17 mouse cellular contexts compared by ENCODE assay signal in genomic region chr1:157501352-157501945, GRCm38 (mm10). TPM values are rescaled to one million over a fixed set of nuclear protein-coding genes. Genes with fewer than 3 reads are reported as not detected.
A peak's percentile ranks its signal among the peaks of the same experiment; 100 is the strongest.
DNase-seq lines count a peak whose midpoint lies in the region; ATAC-seq and TF ChIP-seq lines count a peak whose summit lies in the region.
"Had no signal": no experiment of that assay in that cellular context is flagged by ENCODE, and none has a peak within 500 bp of the region (broad histone marks: within the 10 kb centered on the region; RNA-seq: fewer than 3 reads in every experiment).

No protein-coding gene starts in this region.

- H3K27ac ChIP-seq in forebrain, postnatal 0 days (ENCODE audit: low read depth, low read length), result no peak overlapping the region
- no peak overlapping the region for H3K27ac ChIP-seq in forebrain, embryonic 10.5 days
- H3K27ac ChIP-seq in midbrain, embryonic 13.5 days, result no peak overlapping the region
- H3K27ac ChIP-seq in midbrain, embryonic 11.5 days (ENCODE audit: low read depth, low read length), result no peak overlapping the region
- no peak overlapping the region for H3K27ac ChIP-seq in midbrain, embryonic 16.5 days (ENCODE audit: low read length)
- H3K27ac ChIP-seq: embryonic facial prominence, embryonic 13.5 days; forebrain, embryonic 13.5 days; gastrocnemius, adult 2 months had no signal

- ATAC-seq in forebrain, postnatal 0 days, result peak; percentile 40; the same call in 1 of the 2 replicates
- peak; percentile 34; the same call in 1 of the 2 replicates for ATAC-seq in midbrain, embryonic 13.5 days
- no peak for ATAC-seq in midbrain, embryonic 11.5 days (ENCODE audit: low FRiP score)
- 0 out of 2 replicates have a peak, but pooled peaks have one; percentile 39 for ATAC-seq in midbrain, embryonic 16.5 days
- ATAC-seq: forebrain, embryonic 13.5 days had no signal

- TF ChIP-seq POLR2A in brain, embryonic 14.5 days (IDR thresholded peaks at IDR 0.05; ENCODE audit: borderline replicate concordance, extremely low read depth, insufficient read depth, insufficient read length, poor library complexity, severe bottlenecking), result no peak

- no peak overlapping the region for H3K9ac ChIP-seq in forebrain, postnatal 0 days
- no peak overlapping the region for H3K9ac ChIP-seq in midbrain, embryonic 13.5 days (replicated peaks)
- H3K9ac ChIP-seq in midbrain, embryonic 11.5 days (ENCODE audit: low read length), result no peak overlapping the region
- no peak overlapping the region for H3K9ac ChIP-seq in midbrain, embryonic 16.5 days (ENCODE audit: low read depth, low read length)
- H3K9ac ChIP-seq: embryonic facial prominence, embryonic 13.5 days; forebrain, embryonic 13.5 days; heart, embryonic 12.5 days had no signal

- no peak overlapping the region for H3K4me2 ChIP-seq in forebrain, postnatal 0 days (ENCODE audit: low read depth)
- H3K4me2 ChIP-seq in midbrain, embryonic 13.5 days (replicated peaks), result no peak overlapping the region
- no peak overlapping the region for H3K4me2 ChIP-seq in midbrain, embryonic 11.5 days
- H3K4me2 ChIP-seq in midbrain, embryonic 16.5 days (ENCODE audit: low read length), result no peak overlapping the region
- H3K4me2 ChIP-seq: embryonic facial prominence, embryonic 13.5 days; forebrain, embryonic 13.5 days; heart, embryonic 12.5 days had no signal

- DNase-seq in forebrain, postnatal 0 days, result no peak
- DNase-seq in forebrain, embryonic 10.5 days (ENCODE audit: extremely low spot score, low spot score), result no peak
- no peak for DNase-seq in midbrain, embryonic 11.5 days (ENCODE audit: low spot score, missing footprints)
- peak; percentile 37 for DNase-seq in brain, embryonic 14.5 days (ENCODE audit: low read depth)
- DNase-seq in layer of hippocampus, adult 9-11 months, result no peak
- no peak for DNase-seq in B cell, adult 2 months
- DNase-seq: adrenal gland, postnatal 10 days; cerebellum, adult 11-12 months; cerebellum, adult 9-10 months; cerebellum, postnatal 25 days; gastrocnemius, adult 2 months; gastrocnemius, postnatal 25 days had no signal

- H3K4me1 ChIP-seq in forebrain, postnatal 0 days (ENCODE audit: insufficient read depth), result no peaks in the 10 kb centered on the region
- H3K4me1 ChIP-seq in forebrain, embryonic 10.5 days, result peaks cover 5% of the 10 kb centered on the region; the same call in 1 of the 2 replicates
- H3K4me1 ChIP-seq in midbrain, embryonic 13.5 days (replicated peaks), result 0 out of 2 replicates have a peak, but pooled peaks cover 4% of the 10 kb centered on the region
- H3K4me1 ChIP-seq in midbrain, embryonic 11.5 days (ENCODE audit: control insufficient read depth, insufficient read depth, low read length), result no peaks in the 10 kb centered on the region
- no peaks in the 10 kb centered on the region for H3K4me1 ChIP-seq in midbrain, embryonic 16.5 days (ENCODE audit: control insufficient read depth, insufficient read depth, low read length)
- H3K4me1 ChIP-seq: heart, embryonic 12.5 days had no signal

- H3K36me3 ChIP-seq in forebrain, postnatal 0 days (ENCODE audit: insufficient read depth), result no peaks in the 10 kb centered on the region
- H3K36me3 ChIP-seq in forebrain, embryonic 10.5 days (replicated peaks), result no peaks in the 10 kb centered on the region
- no peaks in the 10 kb centered on the region for H3K36me3 ChIP-seq in midbrain, embryonic 13.5 days
- no peaks in the 10 kb centered on the region for H3K36me3 ChIP-seq in midbrain, embryonic 11.5 days (ENCODE audit: control insufficient read depth, insufficient read depth, low read length)
- H3K36me3 ChIP-seq in midbrain, embryonic 16.5 days (ENCODE audit: control insufficient read depth, insufficient read depth, low read length), result no peaks in the 10 kb centered on the region
- H3K36me3 ChIP-seq: embryonic facial prominence, embryonic 13.5 days; heart, embryonic 12.5 days had no signal

- H3K4me3 ChIP-seq in forebrain, postnatal 0 days (ENCODE audit: low read depth, low read length), result no peak overlapping the region
- no peak overlapping the region for H3K4me3 ChIP-seq in forebrain, embryonic 10.5 days
- H3K4me3 ChIP-seq in midbrain, embryonic 13.5 days (replicated peaks), result no peak overlapping the region
- no peak overlapping the region for H3K4me3 ChIP-seq in midbrain, embryonic 11.5 days (ENCODE audit: low read depth, low read length)
- no peak overlapping the region for H3K4me3 ChIP-seq in midbrain, embryonic 16.5 days (ENCODE audit: low read depth, low read length)
- H3K4me3 ChIP-seq: embryonic facial prominence, embryonic 13.5 days; forebrain, embryonic 13.5 days; gastrocnemius, adult 2 months; heart, embryonic 12.5 days had no signal

- 79% methylated on average over 6 of the region's 6 CpGs for WGBS in forebrain, postnatal 0 days
- WGBS in forebrain, embryonic 10.5 days, result 93% methylated on average over 6 of the region's 6 CpGs
- WGBS in midbrain, embryonic 13.5 days, result 89% methylated on average over 6 of the region's 6 CpGs
- 98% methylated on average over 6 of the region's 6 CpGs for WGBS in midbrain, embryonic 11.5 days
- 79% methylated on average over 6 of the region's 6 CpGs for WGBS in midbrain, embryonic 16.5 days

- no peak for TF ChIP-seq CTCF in forebrain, postnatal 0 days (IDR thresholded peaks at IDR 0.05; ENCODE audit: low read depth)
- TF ChIP-seq CTCF in brain, embryonic 14.5 days (IDR thresholded peaks at IDR 0.05; ENCODE audit: borderline replicate concordance, extremely low read depth, insufficient read depth, insufficient read length), result no peak

- H3K27me3 ChIP-seq in forebrain, postnatal 0 days (ENCODE audit: insufficient read depth, low read length), result no peaks in the 10 kb centered on the region
- H3K27me3 ChIP-seq in forebrain, embryonic 10.5 days (ENCODE audit: poor library complexity, severe bottlenecking), result no peaks in the 10 kb centered on the region
- H3K27me3 ChIP-seq in midbrain, embryonic 13.5 days, result no peaks in the 10 kb centered on the region
- H3K27me3 ChIP-seq in midbrain, embryonic 11.5 days (ENCODE audit: control insufficient read depth, insufficient read depth, low read length), result no peaks in the 10 kb centered on the region
- no peaks in the 10 kb centered on the region for H3K27me3 ChIP-seq in midbrain, embryonic 16.5 days (ENCODE audit: control insufficient read depth, insufficient read depth, low read depth, low read length)
- H3K27me3 ChIP-seq: embryonic facial prominence, embryonic 13.5 days; forebrain, embryonic 13.5 days; heart, embryonic 12.5 days had no signal

- H3K9me3 ChIP-seq in forebrain, postnatal 0 days (ENCODE audit: low read length), result no peaks in the 10 kb centered on the region
- H3K9me3 ChIP-seq in forebrain, embryonic 10.5 days, result no peaks in the 10 kb centered on the region; the same call in 1 of the 2 replicates
- H3K9me3 ChIP-seq in midbrain, embryonic 13.5 days, result no peaks in the 10 kb centered on the region
- H3K9me3 ChIP-seq in midbrain, embryonic 11.5 days (ENCODE audit: control insufficient read depth, low read length), result no peaks in the 10 kb centered on the region
- no peaks in the 10 kb centered on the region for H3K9me3 ChIP-seq in midbrain, embryonic 16.5 days (replicated peaks; ENCODE audit: control insufficient read depth, low read length, poor library complexity, severe bottlenecking)
- H3K9me3 ChIP-seq: embryonic facial prominence, embryonic 13.5 days; forebrain, embryonic 13.5 days had no signal

RNA-seq across cellular contexts. Expression of gene Sec16b, which starts 5.1 kb away (rescaled TPM):
- total RNA-seq in forebrain, postnatal 0 days (2014; rRNA removed), result 0.33 and 0.69 TPM in 2 replicates
- polyA plus RNA-seq in forebrain, postnatal 0 days (2015; fragmentation: Nextera tagmentation; extraction: Ambion mirVana), result 0.23 and 0.30 TPM in 2 replicates
- polyA plus RNA-seq in forebrain, embryonic 10.5 days (2016; fragmentation: Nextera tagmentation; extraction: Ambion mirVana), result 0.63 and 0.73 TPM in 2 replicates
- polyA plus RNA-seq in midbrain, embryonic 13.5 days (2015; fragmentation: Nextera tagmentation; extraction: Ambion mirVana), result 0.26 and 0.32 TPM in 2 replicates
- 0.55 and 0.80 TPM in 2 replicates for polyA plus RNA-seq in midbrain, embryonic 11.5 days (2014; fragmentation: Nextera tagmentation; extraction: Ambion mirVana)
- polyA plus RNA-seq in brain, embryonic 14.5 days (2012; rRNA removed), result 0.47 and 0.64 TPM in 2 replicates
- polyA plus RNA-seq in midbrain, embryonic 16.5 days (2015; fragmentation: Nextera tagmentation; extraction: Ambion mirVana), result 0.32 and 0.36 TPM in 2 replicates

RNA-seq across cellular contexts. Expression of gene Cryzl2, which starts 43.1 kb away (rescaled TPM):
- 9.4 and 12.8 TPM in 2 replicates for total RNA-seq in forebrain, postnatal 0 days (2014; rRNA removed)
- 5.6 and 6.9 TPM in 2 replicates for polyA plus RNA-seq in forebrain, postnatal 0 days (2015; fragmentation: Nextera tagmentation; extraction: Ambion mirVana)
- 5.5 and 6.7 TPM in 2 replicates for polyA plus RNA-seq in forebrain, embryonic 10.5 days (2016; fragmentation: Nextera tagmentation; extraction: Ambion mirVana)
- polyA plus RNA-seq in midbrain, embryonic 13.5 days (2015; fragmentation: Nextera tagmentation; extraction: Ambion mirVana), result 6.0 and 7.4 TPM in 2 replicates
- 7.4 and 8.3 TPM in 2 replicates for polyA plus RNA-seq in midbrain, embryonic 11.5 days (2014; fragmentation: Nextera tagmentation; extraction: Ambion mirVana)
- 9.1 and 10.4 TPM in 2 replicates for polyA plus RNA-seq in brain, embryonic 14.5 days (2012; rRNA removed)
- 6.2 and 7.2 TPM in 2 replicates for polyA plus RNA-seq in midbrain, embryonic 16.5 days (2015; fragmentation: Nextera tagmentation; extraction: Ambion mirVana)
